Mouse (Mus musculus): Measurements from ENCODE around the gene Tbx19.
A peak's percentile ranks its signal among the peaks of the same experiment; 100 is the strongest.

Tbx19 gene

DNA sequence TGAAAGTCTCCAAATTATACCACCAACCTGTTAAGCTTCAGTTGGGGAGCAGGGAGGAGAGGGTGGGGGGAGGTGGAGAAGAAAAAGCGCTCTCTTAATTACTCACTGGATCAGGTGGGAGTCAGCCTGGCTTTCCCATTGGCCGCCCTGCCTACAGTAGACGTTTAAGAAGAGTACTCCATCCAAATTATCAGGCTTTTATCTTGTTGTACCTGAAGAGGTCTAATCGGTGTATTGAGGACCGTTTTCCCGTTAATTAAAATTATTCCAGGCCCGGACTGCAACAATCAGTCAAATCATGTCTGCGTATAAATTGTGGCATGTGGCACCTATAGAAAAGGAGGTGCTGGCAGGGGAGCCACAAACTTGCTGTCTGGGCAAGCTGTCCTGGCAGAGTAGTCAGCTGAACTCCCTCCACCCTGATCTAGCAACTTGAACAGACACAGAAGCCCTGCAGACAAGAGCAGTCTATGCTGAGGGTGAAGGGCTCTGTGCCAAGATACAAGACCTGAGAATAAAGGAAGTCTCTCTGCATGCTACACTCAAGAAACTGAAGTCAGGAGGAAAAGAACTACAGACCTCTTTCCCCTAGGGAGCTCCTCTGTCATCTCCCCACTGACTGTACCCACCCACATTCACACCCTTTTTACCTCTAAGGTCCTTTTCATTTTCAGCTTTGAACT lies at the start of gene Tbx19:
Gene Tbx19, minus strand, starts transcription at position 51 of the 683 bp plus-strand sequence.
- no peak for DNase-seq

DNA sequence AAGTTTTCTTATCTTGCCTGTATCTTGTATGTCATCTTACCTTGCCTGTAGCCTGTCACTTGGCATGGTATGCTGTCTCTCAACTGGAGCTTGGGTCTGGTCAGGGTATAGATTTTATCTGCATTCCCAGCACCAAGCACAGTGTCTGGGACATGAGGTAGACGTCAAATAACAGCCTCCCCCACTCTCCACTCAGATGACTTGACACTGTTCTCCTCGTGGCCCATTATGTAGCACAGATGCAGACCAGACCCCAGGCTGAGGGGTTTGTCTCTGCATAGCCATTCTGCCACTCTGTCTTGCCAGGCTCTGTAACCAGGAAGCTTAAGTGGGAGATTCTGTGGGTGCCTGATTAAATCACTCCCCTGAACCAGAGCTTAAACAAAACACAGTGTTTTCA lies 45.0 kb upstream of the Tbx19 start:
- DNase-seq, result no peak

GRCm38 (mm10) chr1:165203488-165204035 lies 43.0 kb upstream of the Tbx19 start:
- DNase-seq, result no peak

GRCm38 (mm10) chr1:165201445-165202012 lies 41.0 kb upstream of the Tbx19 start:
- DNase-seq, result no peak

DNA sequence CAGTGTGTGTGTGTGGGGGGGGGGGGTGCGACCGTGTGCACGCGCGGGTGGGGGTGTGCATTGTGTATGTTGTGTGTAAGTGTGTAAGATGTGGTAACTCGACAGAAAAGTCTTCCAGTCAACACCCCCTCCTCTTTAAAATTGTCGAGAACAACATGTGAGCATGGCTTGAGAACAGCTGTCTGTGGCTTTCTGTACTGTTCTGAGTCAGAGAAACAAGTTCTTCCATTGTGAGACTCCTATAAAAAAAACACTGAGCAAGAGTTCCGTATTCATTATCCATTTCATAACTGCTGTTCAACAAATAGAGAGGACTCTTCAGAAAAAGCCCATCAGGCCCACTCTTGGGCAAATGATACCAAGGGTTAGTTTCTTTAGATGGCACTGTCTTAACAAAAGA lies 40.2 kb upstream of the Tbx19 start:
- no peak for DNase-seq

DNA sequence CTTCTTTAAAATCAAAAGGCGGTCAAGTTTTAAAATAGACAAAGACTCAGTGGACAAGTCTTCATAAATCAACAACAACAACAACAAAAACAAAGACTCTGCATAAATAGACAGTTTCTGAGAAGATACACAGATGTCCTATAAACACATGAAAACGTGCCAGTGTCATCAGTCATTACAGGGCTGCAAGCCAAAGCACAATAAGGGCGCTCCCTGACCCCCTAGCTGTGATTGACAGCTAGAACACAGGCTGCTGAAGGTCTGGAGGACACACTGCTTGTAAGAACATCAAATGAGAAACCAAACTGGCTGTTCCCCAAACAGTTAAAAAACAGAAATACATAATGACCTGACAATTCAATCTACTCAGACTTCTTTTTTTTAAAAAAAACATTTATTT lies 39.1 kb upstream of the Tbx19 start:
- no peak for DNase-seq

DNA sequence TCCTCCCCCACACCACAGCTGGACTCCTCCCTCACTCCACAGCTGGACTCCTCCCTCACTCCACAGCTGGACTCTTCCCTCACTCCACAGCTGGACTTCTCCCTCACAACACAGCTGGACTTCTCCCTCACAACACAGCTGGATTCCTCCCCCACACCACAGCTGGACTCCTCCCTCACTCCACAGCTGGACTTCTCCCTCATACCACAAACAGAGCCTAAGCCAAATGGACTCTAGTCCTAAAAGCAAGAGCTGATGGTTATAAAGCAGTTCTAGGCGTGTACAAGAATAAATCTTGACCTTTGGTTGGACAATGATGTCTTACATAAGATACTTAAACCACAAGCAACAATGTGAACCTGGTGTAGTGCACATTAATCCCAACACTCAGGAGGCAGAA lies 38.4 kb upstream of the Tbx19 start:
- no peak for DNase-seq

DNA sequence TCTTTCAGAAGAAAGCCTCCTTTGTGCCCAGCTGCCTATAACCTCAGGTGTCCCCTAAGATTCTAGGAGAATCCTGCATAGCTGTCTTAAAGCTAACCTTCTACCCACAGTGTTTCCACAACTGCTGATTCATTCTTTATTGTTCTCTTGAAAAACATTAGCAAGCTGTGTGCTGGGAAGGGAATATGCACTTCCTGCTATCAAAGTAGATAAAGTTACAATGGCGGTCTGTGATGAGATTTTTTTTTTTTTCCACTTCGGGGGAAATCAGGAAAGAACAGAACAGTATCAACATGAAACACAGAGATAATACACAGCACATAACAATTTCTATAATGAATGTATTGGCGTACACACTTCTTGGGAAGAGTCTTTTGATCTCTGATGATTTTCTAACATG lies 37.3 kb upstream of the Tbx19 start:
- DNase-seq, result no peak

GRCm38 (mm10) chr1:165195396-165195960 lies 34.9 kb upstream of the Tbx19 start:
- DNase-seq, result no peak

DNA sequence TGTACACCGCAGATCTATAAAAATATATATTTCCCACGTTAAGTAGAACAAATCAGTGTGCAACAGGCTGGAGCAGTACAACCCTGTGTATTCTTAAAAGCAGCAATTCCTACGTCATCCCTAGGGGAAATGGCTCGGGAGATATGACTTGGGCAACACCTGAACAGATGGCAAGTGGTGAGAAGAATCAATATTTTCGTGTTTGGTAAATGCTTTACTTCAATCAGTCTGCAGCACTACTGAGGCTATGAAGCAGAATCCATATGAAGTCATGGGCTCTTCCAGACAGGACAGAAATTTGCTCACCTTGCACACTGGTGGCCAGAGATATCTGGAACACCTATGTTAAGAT lies 34.1 kb upstream of the Tbx19 start:
- no peak for DNase-seq

DNA sequence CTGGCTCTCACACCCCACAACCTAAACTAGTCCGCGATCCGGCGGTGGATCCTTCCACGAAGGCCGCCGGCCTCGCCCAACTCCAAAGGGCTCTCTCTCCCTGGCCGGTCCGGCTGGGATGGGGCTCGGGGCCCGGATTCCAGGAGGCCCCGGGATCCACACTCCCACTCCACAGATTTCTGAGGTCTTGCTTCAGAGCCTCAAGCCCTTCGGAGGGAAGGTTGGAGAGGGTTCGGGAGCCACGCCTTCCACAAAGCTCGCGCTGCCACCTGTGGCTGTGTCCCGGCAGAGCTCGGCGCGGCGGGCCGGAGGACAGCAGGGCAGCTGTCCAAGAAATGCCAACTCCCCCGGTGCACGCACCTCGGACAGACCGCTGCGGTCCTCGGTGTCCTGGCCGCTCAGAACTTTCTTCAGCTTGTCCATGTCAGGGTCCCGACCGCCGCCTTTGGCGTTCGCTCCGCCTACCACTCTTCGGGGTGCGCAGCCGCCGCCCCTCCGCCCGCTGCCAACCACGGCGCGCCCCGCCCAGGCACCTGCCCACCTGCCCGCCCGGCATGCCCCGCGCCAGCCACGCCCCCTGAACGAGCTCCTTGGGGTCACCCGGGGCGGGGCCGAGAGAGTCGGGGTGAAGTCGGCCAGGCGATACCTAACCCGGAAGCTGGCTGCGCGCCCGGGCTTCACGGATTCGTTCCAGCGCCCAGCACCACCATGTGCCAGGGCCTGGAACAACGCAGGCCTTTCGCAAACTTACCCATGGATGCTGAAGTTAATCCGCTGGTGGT lies 33.5 kb upstream of the Tbx19 start, which contains the start of gene Sft2d2:
Gene Sft2d2, minus strand, starts transcription at position 559 of the 782 bp plus-strand sequence.
- peak; percentile 51 for DNase-seq

- DNase-seq, result no peak
Measured at GRCm38 (mm10) chr1:165193426-165193825, 32.9 kb upstream of the Tbx19 start.

DNA sequence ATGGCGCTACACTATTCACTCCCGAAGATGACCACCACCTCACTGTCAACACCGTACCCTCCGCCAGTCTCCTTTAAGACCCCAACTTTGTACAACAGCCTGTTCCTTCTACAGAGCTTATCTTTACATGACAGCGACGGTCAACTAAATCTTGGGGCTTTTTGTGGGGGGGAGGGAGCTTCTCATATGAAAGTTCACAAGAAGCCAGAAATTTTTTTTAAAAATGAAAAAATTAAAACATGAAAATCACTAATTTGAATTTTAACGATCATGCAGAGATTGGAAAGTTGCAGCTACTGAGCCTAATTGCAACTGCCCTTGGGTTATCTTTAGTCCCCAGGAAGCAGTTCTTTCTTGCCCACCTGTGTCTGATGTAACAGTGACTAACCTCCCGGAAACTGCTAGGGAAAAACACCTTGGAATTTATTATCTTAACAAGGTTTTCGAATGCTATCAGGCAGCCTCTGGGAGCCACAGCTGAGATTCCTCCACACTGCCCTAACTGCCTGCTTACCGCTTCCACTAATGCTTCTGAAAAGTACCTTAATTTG lies 32.2 kb upstream of the Tbx19 start:
- DNase-seq, result no peak

DNA sequence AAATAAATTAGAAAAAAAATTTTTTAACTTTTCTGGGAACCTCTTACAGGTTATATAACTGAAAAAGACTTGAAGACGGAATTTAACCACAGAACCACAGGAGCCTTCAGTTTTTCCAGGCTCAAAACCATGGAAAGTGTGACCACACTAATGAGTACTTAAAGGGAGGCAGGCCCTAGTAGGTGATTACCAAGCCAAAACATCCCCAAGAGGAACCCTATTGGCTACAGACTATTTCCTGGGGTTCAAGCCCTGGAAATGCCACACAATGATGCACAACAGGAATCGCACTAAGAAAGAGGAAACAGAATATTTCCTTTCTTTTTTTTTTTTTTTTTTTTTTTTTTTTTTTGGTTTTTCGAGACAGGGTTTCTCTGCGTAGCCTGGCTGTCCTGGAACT lies 31.5 kb upstream of the Tbx19 start:
- DNase-seq, result no peak

DNA sequence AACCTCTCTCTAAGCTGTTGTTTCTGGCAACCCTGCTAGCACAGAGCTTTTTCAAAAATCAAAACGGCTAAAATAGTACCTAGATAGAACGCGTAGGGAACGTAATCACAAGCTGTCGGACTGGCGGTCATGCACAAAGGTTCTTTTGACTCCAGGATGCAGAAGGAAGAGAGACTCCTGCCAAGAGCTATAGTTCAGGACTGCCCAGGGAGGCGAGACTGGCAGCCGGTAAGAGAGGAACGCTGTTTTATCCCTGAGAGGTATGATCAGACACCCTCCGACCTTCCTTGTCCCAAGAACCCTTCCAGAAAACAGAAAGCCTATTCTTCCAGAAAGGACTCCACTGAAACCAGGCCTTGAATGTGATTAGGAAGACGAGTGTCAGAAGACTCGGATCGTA lies 31.0 kb upstream of the Tbx19 start:
- no peak for DNase-seq

GRCm38 (mm10) chr1:165190571-165191273 lies 30.1 kb upstream of the Tbx19 start:
- DNase-seq, result no peak

- no peak for DNase-seq
Measured at GRCm38 (mm10) chr1:165190068-165190467, 29.5 kb upstream of the Tbx19 start.

DNA sequence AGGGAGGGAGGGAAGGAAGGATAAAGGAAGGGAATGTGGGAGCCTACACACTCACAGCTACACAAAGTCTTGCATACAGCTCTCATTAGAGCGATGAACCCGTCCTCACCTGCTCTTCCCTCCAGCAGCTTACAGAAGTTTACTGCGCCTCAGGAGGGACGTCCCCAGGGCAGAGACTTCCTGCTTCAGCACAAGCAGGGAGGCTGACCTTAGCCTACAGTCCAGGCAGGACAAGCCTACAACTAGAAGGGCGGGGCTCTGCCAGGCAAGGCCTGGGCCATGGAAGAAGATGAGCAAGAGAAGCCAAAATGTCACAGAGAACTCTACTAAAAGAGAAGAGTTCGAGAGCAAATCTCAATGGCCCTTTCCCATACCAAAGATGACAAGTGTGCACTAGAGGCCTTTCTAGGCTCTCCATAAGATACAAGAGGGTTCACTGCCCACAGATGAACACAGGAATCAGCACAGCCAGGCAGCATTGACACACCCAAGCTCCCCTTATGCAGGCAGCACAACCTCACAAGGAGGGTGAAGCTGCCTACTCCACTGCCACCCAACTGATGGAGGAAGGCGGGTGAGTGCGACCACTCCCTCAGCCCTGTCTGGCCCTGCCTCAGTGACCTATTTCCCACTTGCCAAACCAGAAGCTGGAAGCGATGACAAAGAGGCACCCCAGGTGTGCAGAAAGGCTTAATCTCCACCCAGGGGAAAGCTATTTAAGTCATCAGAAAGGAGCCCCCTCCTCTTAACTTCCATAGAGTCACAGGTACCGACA lies 28.4 kb upstream of the Tbx19 start:
- no peak for DNase-seq

DNA sequence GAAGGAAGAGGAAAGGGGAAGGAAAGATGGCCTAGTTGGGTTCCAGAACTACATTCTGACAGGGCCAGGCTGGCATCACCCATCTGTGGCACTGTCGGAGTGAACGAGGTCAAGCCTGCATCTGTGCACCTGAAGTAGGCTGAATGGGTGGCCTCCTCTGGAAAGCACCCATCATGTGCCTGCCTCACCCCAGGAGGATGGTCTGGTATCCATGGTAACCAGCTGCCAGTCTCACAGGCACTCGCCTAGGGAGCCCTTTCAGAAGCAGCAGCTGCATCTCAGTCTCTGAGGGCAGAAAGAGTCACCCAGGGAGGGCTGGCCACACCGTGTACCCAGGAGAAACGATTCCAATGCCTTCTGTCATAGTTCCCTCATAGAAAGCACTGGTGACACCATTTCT lies 26.8 kb upstream of the Tbx19 start:
- DNase-seq, result no peak

DNA sequence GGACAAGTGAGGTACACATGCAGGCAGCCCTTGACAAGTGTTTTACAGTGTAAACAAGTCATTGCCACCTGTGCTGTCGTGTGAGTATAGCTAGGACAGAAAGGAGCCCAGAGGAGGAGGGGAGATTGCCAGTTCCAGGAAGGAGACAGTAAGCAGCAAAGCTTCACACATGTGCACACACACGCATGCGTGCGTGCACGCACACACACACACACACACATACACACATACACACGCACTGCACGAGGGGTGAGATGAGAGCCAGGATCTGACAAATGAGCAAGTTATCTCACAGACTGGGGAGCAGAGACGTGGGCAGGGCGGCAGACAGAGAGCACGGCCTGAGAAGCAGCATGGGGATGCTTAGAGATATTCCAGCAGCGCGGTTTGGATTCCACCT lies 25.9 kb upstream of the Tbx19 start:
- no peak for DNase-seq

DNA sequence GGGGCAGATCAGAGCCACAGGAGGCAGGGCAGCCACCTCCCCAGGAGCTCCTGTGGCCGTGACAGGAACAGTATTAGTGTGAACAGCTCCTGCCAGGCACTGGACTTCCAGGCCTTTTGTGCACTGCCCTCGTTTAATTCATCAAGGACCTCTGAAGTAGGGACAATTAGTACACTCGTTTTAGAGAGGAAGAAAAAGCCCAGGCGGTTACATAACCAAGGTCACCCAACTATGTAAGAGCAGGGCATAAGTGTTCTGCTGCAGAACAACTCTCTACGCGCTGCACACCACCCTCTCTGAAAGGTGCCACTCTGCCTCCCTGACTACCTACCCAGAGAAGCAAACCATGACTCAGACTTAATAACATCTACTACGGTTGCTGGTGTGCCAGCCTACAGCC lies 24.5 kb upstream of the Tbx19 start:
- no peak for DNase-seq

DNA sequence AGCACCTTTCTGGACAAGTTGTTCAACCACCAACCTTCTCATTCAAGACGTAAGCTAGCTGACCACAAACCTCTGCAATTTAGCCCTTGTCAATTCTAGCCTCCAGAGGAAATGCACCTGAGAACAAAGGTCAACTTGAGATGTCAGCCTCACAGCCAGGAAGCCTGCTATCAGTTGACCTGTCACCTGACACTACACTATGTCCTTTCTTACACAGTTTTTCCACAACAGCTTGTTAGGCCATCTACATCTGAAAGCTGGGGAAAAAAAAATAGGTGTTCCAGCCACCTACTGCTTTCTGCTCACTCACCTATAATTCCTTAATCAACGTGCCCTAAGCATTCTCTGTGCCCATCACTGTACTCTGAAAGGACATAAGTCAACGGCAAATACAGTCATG lies 23.6 kb upstream of the Tbx19 start:
- no peak for DNase-seq
